Mouse (Mus musculus) G1E (cell line): ENCODE data around the gene Arhgap31.

Source experiments
- CTCF ChIP-seq: IDR thresholded peaks from 2 replicates; pipeline ENCODE4 v1.5.1; 2012; ENCODE audit warnings: low read depth, low read length, inconsistent platforms, mixed read lengths
- POLR2AphosphoS5 ChIP-seq: IDR thresholded peaks from 2 replicates; pipeline ENCODE4 v1.6.1; 2012; ENCODE audit warnings: low read depth, low read length, inconsistent platforms; ENCODE audit not compliant: insufficient replicate concordance

DNA sequence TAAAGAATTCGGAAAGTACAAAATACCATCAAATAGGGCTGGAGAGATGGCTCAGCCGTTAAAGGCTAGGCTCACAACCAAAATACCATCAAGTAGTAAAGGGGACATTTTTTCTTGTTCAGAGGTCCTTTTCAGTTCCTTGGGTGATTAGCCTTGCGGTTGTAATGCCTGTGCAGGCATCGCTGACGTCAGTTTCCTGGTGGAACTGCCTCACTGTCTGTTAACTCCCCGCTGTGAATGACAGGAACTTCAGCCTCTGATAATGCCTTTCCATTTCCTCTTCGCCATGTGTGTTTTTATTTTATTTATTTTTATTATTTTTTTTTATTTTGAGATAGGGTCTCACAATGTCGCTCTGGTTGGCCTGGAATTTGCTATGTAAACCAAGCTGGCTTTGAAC is 17.8 kb upstream of the Arhgap31 start:
- TF ChIP-seq CTCF (no peak), POLR2AphosphoS5 (no peak)
